Mouse (Mus musculus): ENCODE measurements around the gene Gm27235.
"Not testable (repeated sequence)": the region's sequence is repeated elsewhere in the genome, so short reads cannot be mapped to it uniquely, and the experiment has no call there.

The Gm27235 gene

GRCm38 (mm10) chr9:35790001-35790400, at the start of gene Gm27235, which contains the start of gene D730048I06Rik:
Gene Gm27235, minus strand, starts transcription at chr9:35790101.
Gene D730048I06Rik, minus strand, starts transcription at chr9:35790112.
- no peak for DNase-seq (ENCODE audit: low read depth in 2 of 2, low spot score in 2 of 2)

DNA sequence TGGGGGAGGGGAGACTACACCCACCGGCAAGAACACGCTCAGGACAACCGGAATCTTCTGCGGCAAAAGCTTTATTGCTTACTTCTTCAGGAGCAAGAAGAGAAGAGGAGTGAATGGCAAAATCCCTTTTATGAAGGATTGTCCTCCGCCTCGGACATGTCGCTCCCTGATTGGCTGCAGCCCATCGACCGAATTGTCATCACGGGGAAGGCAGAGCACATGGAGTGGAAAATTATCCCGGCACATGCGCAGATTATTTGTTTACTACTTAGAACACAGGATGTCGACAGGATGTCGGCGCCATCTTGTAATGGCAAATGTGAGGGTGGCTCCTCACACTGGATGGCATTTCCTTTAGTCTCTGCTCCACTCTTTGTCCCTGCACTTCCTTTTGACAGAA, 28.0 kb upstream of the Gm27235 start:
- not testable (repeated sequence) for DNase-seq (ENCODE audit: low read depth in 2 of 2, low spot score in 2 of 2)

GRCm38 (mm10) chr9:35798146-35798545, 8.2 kb upstream of the Gm27235 start:
- DNase-seq (ENCODE audit: low read depth in 2 of 2, low spot score in 2 of 2): no peak

DNA sequence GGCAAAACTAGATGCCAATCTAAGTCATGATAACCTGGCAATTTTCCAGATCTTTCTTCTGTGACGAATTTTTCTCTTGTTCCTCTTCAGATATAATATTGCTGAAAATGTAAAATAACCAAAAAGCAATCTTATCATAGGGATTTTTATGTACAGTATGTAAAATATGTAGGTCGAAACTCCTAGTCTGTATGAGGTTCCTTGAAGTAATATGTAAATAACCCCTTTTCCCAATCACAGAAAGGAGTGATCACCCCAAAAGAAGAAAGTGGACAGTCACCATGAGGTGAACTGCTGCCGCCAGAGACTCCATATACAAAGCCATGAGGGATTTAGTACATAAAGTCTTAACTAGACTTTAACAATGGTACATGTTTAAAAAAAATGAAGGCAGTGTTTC, 11.9 kb downstream of the Gm27235 start, which contains the start of gene Gm17727:
TSS of gene Gm17727 (minus strand) at position 101 of the 400 bp plus-strand sequence.
- no peak for DNase-seq (ENCODE audit: low read depth in 2 of 2, low spot score in 2 of 2)

DNA sequence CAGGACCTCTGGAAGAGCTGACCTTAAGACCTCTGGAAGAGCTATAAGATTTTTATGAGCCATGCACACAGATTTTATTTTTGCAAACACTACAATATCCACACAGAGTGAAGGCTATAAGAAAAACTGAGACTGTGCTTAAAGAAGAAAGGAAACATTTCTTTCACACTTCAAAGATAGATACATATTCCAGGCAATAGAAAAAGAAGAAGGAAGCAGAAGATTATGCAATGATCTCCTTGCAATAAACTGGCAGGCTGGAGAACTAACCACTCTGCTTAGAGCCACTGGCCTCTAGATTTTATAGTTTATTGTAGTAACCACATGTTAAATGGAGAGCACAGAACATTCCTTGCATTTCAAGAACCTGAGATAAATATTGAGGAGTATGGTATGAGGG, 33.1 kb downstream of the Gm27235 start:
- DNase-seq (ENCODE audit: low read depth in 2 of 2, low spot score in 2 of 2): no peak

GRCm38 (mm10) chr9:35740749-35741148, 49.2 kb downstream of the Gm27235 start, which contains the start of gene Gm17677:
Gene Gm17677, plus strand, starts transcription at chr9:35741049.
- no peak for DNase-seq (ENCODE audit: low read depth in 2 of 2, low spot score in 2 of 2)
